Mouse (Mus musculus): ENCODE results near the gene Rpl18a. TPM values are rescaled to one million over a fixed set of nuclear protein-coding genes. Genes with fewer than 3 reads are reported as not detected.

Gene Rpl18a
- polyA plus RNA-seq, 1 experiment, result 5,695 TPM

GRCm38 (mm10) chr8:70902211-70902610, 5.0 kb upstream of the Rpl18a start:
- Histone ChIP-seq H3ac (ENCODE audit: control insufficient read depth, insufficient read length) (no peak overlapping the region), H3K27me3 (ENCODE audit: control insufficient read depth, insufficient read depth, insufficient read length) (no peaks in the 10 kb centered on the region), H3K36me3 (ENCODE audit: control insufficient read depth, insufficient read depth) (no peaks in the 10 kb centered on the region), H3K4me3 (no peak overlapping the region), H3K79me2 (ENCODE audit: control insufficient read depth, insufficient read depth) (peaks cover 8% of the 10 kb centered on the region), H3K4me2 (ENCODE audit: low read depth) (no peak overlapping the region)
- no peak for TF ChIP-seq MAX (IDR thresholded peaks at IDR 0.05; ENCODE audit: low read depth)
- TF ChIP-seq REST (IDR thresholded peaks at IDR 0.05; ENCODE audit: insufficient read depth, insufficient read length), result no peak
- TF ChIP-seq CEBPB (IDR thresholded peaks at IDR 0.05; ENCODE audit: insufficient read depth, poor library complexity, severe bottlenecking), result no peak
- TF ChIP-seq SRF (IDR thresholded peaks at IDR 0.05; ENCODE audit: control insufficient read depth, insufficient read length, low read depth), result no peak
- TF ChIP-seq TCF3 (IDR thresholded peaks at IDR 0.05; ENCODE audit: insufficient read length, low read depth), result no peak
- no peak for TF ChIP-seq USF1 (IDR thresholded peaks at IDR 0.05; ENCODE audit: low read depth)
- no peak for TF ChIP-seq MYOD1 (IDR thresholded peaks at IDR 0.05; ENCODE audit: control insufficient read depth in 1 of 3, insufficient read length in 2 of 3, low read depth in 2 of 3)
- no peak for TF ChIP-seq TCF12 (IDR thresholded peaks at IDR 0.05; ENCODE audit: insufficient read depth, poor library complexity, severe bottlenecking)

GRCm38 (mm10) chr8:70900872-70901387, 3.7 kb upstream of the Rpl18a start:
- Histone ChIP-seq H3K79me2 (ENCODE audit: control insufficient read depth, insufficient read depth) (peaks cover 12% of the 10 kb centered on the region), H3ac (ENCODE audit: control insufficient read depth, insufficient read length) (no peak overlapping the region), H3K4me3 (no peak overlapping the region), H3K36me3 (ENCODE audit: control insufficient read depth, insufficient read depth) (no peaks in the 10 kb centered on the region), H3K27me3 (ENCODE audit: control insufficient read depth, insufficient read depth, insufficient read length) (no peaks in the 10 kb centered on the region), H3K4me2 (ENCODE audit: low read depth) (no peak overlapping the region)
- TF ChIP-seq TCF12 (IDR thresholded peaks at IDR 0.05; ENCODE audit: insufficient read depth, poor library complexity, severe bottlenecking) (no peak), REST (IDR thresholded peaks at IDR 0.05; ENCODE audit: insufficient read depth, insufficient read length) (no peak), CEBPB (IDR thresholded peaks at IDR 0.05; ENCODE audit: insufficient read depth, poor library complexity, severe bottlenecking) (no peak), SRF (IDR thresholded peaks at IDR 0.05; ENCODE audit: control insufficient read depth, insufficient read length, low read depth) (no peak), TCF3 (IDR thresholded peaks at IDR 0.05; ENCODE audit: insufficient read length, low read depth) (no peak), MYOD1 (IDR thresholded peaks at IDR 0.05; ENCODE audit: control insufficient read depth in 1 of 3, insufficient read length in 2 of 3, low read depth in 2 of 3) (no peak), MAX (IDR thresholded peaks at IDR 0.05; ENCODE audit: low read depth) (no peak), E2F4 (IDR thresholded peaks at IDR 0.05; ENCODE audit: insufficient read depth) (no peak), POLR2AphosphoS2 (IDR thresholded peaks at IDR 0.05; ENCODE audit: insufficient read length, low read depth) (no peak), USF1 (IDR thresholded peaks at IDR 0.05; ENCODE audit: low read depth) (no peak), POLR2A (IDR thresholded peaks at IDR 0.05; ENCODE audit: insufficient read length, low read depth) (no peak), MYOG (IDR thresholded peaks at IDR 0.05; ENCODE audit: control insufficient read depth in 1 of 3, insufficient read depth in 1 of 3, insufficient read length in 2 of 3, low read depth in 2 of 3) (no peak)

GRCm38 (mm10) chr8:70899226-70899625, 2.0 kb upstream of the Rpl18a start:
- Histone ChIP-seq H3K4me2 (ENCODE audit: low read depth) (no peak overlapping the region), H3K79me2 (ENCODE audit: control insufficient read depth, insufficient read depth) (peaks cover 18% of the 10 kb centered on the region)
- TF ChIP-seq MYOD1 (IDR thresholded peaks at IDR 0.05; ENCODE audit: control insufficient read depth in 1 of 3, insufficient read length in 2 of 3, low read depth in 2 of 3) (no peak), CEBPB (IDR thresholded peaks at IDR 0.05; ENCODE audit: insufficient read depth, poor library complexity, severe bottlenecking) (no peak), E2F4 (IDR thresholded peaks at IDR 0.05; ENCODE audit: insufficient read depth) (no peak), POLR2AphosphoS2 (IDR thresholded peaks at IDR 0.05; ENCODE audit: insufficient read length, low read depth) (no peak), SRF (IDR thresholded peaks at IDR 0.05; ENCODE audit: control insufficient read depth, insufficient read length, low read depth) (no peak), TCF3 (IDR thresholded peaks at IDR 0.05; ENCODE audit: insufficient read length, low read depth) (no peak), USF1 (IDR thresholded peaks at IDR 0.05; ENCODE audit: low read depth) (no peak), MYOG (IDR thresholded peaks at IDR 0.05; ENCODE audit: control insufficient read depth in 1 of 3, insufficient read depth in 1 of 3, insufficient read length in 2 of 3, low read depth in 2 of 3) (no peak), REST (IDR thresholded peaks at IDR 0.05; ENCODE audit: insufficient read depth, insufficient read length) (no peak), MAX (IDR thresholded peaks at IDR 0.05; ENCODE audit: low read depth) (no peak)

GRCm38 (mm10) chr8:70898661-70899198, 1.5 kb upstream of the Rpl18a start:
- Histone ChIP-seq H3K79me2 (ENCODE audit: control insufficient read depth, insufficient read depth) (peaks cover 18% of the 10 kb centered on the region), H3K27me3 (ENCODE audit: control insufficient read depth, insufficient read depth, insufficient read length) (no peaks in the 10 kb centered on the region), H3K4me2 (ENCODE audit: low read depth) (peak overlapping the region; percentile 94), H3ac (ENCODE audit: control insufficient read depth, insufficient read length) (no peak overlapping the region), H3K36me3 (ENCODE audit: control insufficient read depth, insufficient read depth) (peaks cover 13% of the 10 kb centered on the region), H3K4me3 (peak overlapping the region; percentile 98)
- TF ChIP-seq MAX (IDR thresholded peaks at IDR 0.05; ENCODE audit: low read depth) (no peak), CEBPB (IDR thresholded peaks at IDR 0.05; ENCODE audit: insufficient read depth, poor library complexity, severe bottlenecking) (no peak), REST (IDR thresholded peaks at IDR 0.05; ENCODE audit: insufficient read depth, insufficient read length) (no peak), TCF12 (IDR thresholded peaks at IDR 0.05; ENCODE audit: insufficient read depth, poor library complexity, severe bottlenecking) (no peak), SRF (IDR thresholded peaks at IDR 0.05; ENCODE audit: control insufficient read depth, insufficient read length, low read depth) (no peak), USF1 (IDR thresholded peaks at IDR 0.05; ENCODE audit: low read depth) (no peak), MYOG (IDR thresholded peaks at IDR 0.05; ENCODE audit: control insufficient read depth in 1 of 3, insufficient read depth in 1 of 3, insufficient read length in 2 of 3, low read depth in 2 of 3) (no peak), MYOD1 (IDR thresholded peaks at IDR 0.05; ENCODE audit: control insufficient read depth in 1 of 3, insufficient read length in 2 of 3, low read depth in 2 of 3) (no peak), TCF3 (IDR thresholded peaks at IDR 0.05; ENCODE audit: insufficient read length, low read depth) (no peak), POLR2A (IDR thresholded peaks at IDR 0.05; ENCODE audit: insufficient read length, low read depth) (no peak), E2F4 (IDR thresholded peaks at IDR 0.05; ENCODE audit: insufficient read depth) (no peak), POLR2AphosphoS2 (IDR thresholded peaks at IDR 0.05; ENCODE audit: insufficient read length, low read depth) (no peak)

More at GRCm38 (mm10) chr8:70899226-70899625, 2.0 kb upstream of the Rpl18a start:
- H3K36me3 ChIP-seq (ENCODE audit: control insufficient read depth, insufficient read depth), result peaks cover 8% of the 10 kb centered on the region
- H3K4me3 ChIP-seq, result no peak overlapping the region
- H3ac ChIP-seq (ENCODE audit: control insufficient read depth, insufficient read length), result no peak overlapping the region
- no peaks in the 10 kb centered on the region for H3K27me3 ChIP-seq (ENCODE audit: control insufficient read depth, insufficient read depth, insufficient read length)
